Mouse (Mus musculus) liver (tissue): ENCODE measurements around the gene Als2cl.

ENCODE experiments used
- DNase-seq: peaks from one replicate; pipeline ENCODE4 v3.0.0-alpha.2; 2020; ENCODE audit warnings: mixed read lengths

Als2cl gene

DNA sequence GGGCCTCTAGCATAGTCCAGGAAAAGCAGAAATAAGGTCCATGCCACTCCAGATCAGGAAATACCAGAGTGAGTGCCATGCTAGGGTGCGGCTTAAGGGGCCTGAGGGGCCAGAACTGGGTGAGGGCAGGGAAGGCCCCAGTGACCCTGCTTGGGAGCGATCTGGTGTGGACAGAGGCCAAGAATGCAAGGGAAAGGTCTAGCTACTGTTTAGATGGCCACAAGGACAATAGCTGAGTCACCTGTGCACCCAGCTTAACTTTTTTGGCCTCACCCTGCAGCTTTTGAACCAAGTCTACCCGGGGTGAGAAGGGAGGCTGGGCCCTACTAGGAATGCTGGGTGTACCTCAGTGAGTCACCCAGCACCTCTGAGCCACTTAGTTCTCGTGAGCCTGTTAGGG is 1.1 kb downstream of the Als2cl start:
- no peak for DNase-seq

GRCm38 (mm10) chr9:110881953-110882352 is 2.3 kb downstream of the Als2cl start:
- DNase-seq = no peak

- no peak for DNase-seq
These were observed 8.0 kb downstream of the Als2cl start for GRCm38 (mm10) chr9:110887388-110888303.

DNA sequence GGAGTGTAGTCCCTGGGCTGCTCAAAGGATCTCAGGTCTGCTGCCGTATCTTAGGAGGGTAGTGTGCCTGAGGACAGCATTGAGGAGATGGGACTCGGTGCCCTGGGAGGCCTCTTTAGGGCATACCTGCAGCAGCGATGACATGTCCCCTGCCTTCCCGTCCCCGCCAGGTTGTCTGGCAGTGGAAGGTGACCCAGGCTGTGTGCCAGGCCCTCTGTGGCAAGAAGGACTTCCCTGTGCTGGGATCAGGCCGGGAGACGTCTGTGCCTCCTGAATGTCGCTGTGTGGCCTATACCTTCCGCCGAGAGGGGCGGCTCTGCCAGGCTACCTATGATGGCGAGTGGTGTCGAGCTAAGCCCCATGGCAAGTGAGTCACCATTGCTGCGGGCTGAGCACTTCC is 9.3 kb downstream of the Als2cl start:
- DNase-seq = no peak

GRCm38 (mm10) chr9:110890026-110890783 is 10.5 kb downstream of the Als2cl start:
- DNase-seq = peak; percentile 67

- DNase-seq = no peak
These were observed 11.6 kb downstream of the Als2cl start for GRCm38 (mm10) chr9:110891077-110891828.

GRCm38 (mm10) chr9:110892552-110892951 is 12.9 kb downstream of the Als2cl start:
- no peak for DNase-seq

DNA sequence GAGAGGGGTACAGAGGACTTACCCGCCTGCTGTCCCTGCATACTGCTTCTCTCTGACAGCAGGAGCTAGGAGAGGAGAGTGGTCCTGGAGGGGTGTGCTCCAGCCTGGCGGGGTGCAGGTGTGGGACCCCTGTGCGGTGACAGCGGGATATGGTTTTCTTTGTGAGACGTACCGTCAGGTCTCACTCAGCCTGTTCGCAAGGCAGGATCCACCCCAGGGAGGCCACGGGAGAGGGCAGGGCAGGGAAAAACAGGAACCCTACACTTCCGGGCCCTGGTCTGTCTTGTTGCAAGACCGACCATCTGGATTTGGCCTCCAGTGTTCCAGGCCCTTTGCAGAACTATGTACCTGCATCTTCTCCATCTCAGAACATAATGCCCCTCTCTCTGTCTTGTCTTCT is 13.8 kb downstream of the Als2cl start:
- DNase-seq = no peak

DNA sequence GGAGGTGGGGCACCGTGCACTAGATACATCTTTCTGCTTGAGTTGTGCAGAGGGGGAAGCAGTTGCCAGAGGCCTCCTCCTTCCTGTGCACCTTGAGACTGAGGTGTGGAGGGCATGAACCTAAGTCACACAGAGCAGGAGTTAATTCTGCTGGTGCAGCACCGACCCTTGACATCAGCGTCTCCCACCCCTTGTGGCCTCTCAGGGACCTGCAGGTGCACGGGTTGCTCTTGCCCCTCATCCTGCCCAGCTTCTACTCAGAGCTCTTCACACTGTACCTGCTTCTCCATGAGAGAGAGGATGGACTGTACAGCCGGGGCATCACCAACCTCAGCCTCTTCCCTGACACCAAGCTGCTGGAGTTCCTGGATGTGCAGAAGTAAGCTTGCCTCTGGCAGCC is 15.8 kb downstream of the Als2cl start:
- DNase-seq = no peak

DNA sequence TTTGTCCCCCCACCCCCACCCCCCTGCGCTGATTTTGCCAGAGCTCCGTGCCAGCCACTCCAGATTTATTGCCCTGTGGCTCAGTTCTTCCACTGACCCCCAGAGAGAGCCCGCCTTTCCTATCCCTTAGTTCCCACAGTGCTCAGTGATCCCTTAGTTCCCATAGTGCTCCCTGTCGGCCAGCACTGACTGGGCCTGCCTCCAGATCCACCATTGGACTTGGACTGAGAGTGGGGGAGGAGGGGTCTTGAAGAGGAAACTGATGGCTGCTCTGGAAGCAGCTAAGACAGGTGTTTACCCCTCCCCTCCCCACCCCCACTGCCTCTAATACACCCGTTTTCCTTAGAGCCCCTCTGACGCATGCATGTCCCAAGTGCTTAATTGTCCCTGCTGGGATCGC is 16.3 kb downstream of the Als2cl start:
- DNase-seq = no peak

DNA sequence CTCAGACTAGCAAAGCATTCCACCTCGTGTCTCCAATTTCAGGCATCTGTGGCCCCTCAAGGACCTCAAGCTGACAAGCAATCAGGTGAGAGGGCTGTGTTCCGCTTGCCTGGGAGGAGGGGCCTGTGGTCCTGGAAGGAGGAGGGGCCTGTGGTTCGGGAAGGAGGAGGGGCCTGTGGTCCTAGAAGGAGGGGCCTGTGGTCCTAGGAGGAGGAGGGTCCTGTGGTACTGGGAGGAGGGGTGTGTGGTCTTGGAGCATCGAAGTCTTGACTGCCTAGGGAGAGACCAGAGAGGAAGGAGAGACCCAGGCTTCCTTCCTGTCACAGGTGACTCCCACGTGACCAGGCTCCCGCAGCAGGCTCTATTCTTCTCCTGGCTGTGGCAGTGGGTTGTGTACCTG is 16.9 kb downstream of the Als2cl start:
- peak; percentile 28 for DNase-seq

- DNase-seq = no peak
These were observed 19.9 kb downstream of the Als2cl start for GRCm38 (mm10) chr9:110899451-110900008.

- DNase-seq = no peak
These were observed 21.5 kb downstream of the Als2cl start for GRCm38 (mm10) chr9:110901204-110901603.

- DNase-seq = no peak
These were observed 22.6 kb downstream of the Als2cl start for GRCm38 (mm10) chr9:110902271-110902670.

DNA sequence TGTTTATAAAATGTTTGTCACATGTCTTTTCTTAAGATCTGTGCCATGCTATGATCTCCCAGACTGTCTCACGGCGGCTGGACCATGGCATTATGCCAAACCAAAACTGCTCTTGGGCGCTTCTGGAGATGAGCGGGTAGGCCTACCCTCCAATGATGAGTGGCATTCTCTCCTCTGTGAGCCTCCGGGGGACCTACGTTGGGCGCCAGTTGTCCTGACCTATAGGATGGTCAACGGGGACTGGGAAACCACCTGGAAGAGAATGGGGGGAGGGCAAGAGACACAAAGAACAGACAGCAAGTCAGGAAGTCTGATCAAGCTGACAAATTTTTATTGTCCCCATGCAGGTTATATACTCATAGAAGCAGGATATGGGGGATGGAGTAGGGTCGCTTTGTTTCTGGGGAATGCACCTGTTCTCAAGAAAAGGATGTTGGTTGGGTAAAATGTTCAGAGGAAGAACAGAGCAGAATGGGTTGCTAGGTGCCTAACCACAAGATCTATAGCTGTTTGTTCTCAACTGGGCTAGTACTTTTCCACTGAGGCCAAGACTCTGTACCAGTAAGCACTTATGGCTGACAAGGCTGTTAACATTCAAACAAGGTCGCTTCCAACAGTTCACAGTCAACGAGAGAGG is 27.6 kb downstream of the Als2cl start:
- DNase-seq = no peak

- no peak for DNase-seq
These were observed 28.4 kb downstream of the Als2cl start for GRCm38 (mm10) chr9:110907838-110908630.

DNA sequence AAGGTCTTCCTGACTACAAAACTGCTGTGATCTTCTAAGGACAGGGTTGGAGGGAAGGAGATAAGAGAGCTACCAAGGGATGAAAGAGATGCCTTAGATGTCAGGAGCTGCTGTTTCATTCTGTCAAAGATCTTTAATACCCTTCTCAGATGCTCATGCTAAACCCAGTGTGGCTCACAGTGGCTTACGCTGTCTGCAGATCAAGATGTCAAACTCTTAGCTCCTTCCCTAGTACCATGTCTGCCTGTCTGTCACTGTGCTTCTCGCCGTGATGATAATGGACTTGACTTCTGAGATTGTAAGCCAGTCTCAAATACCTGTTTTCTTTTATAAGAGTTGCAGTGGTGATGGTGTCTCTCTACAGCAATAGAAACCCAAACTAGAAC is 29.0 kb downstream of the Als2cl start:
- DNase-seq = no peak

DNA sequence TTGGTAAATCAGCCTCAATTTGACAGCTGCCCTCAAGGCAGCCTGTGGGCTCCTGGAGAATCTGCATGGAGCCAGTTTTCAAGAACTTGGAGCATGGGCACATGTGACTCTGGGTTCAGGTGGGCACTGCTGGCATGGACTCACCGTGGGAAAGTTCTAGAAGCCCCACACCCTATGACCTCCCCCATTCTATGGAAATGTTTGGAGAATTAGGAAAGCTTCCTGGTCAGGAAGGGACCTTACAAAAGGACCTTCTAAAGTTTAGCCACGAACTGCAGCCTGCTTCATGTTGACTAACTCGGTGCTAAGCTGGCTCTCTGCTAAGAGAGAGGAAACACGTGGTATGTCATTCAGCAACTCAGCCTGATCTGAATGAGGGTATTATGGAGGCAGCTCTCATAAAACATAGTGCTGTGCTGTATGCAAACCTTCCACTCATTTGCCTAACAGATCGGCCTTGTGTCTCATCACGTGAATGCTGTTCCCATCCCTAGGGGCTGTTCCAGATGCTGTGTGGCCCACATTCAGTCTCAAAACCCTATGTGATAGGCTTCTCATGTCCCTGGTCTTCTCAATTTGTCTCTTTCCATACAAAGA is 29.8 kb downstream of the Als2cl start:
- no peak for DNase-seq

- no peak for DNase-seq
These were observed 35.1 kb downstream of the Als2cl start for GRCm38 (mm10) chr9:110914631-110915236.

- DNase-seq = no peak
These were observed 35.8 kb downstream of the Als2cl start for GRCm38 (mm10) chr9:110915466-110915865.

- no peak for DNase-seq
These were observed 37.1 kb downstream of the Als2cl start, which contains the start of gene Fam240a for GRCm38 (mm10) chr9:110916786-110917185. Gene Fam240a (minus strand): TSS chr9:110916861.
